Mouse (Mus musculus): ENCODE data around the gene Gm32802.
"Not testable (repeated sequence)": the region's sequence is repeated elsewhere in the genome, so short reads cannot be mapped to it uniquely, and the experiment has no call there.

Gm32802 gene

GRCm38 (mm10) chr10:118258388-118258787 lies at the start of gene Gm32802:
Gene Gm32802, plus strand, starts transcription at chr10:118258688.
- not testable (repeated sequence) for DNase-seq

- not testable (repeated sequence) for DNase-seq
Measured at GRCm38 (mm10) chr10:118215719-118216393, 42.6 kb upstream of the Gm32802 start.

- not testable (repeated sequence) for DNase-seq
Measured at GRCm38 (mm10) chr10:118227629-118228028, 30.9 kb upstream of the Gm32802 start.

- not testable (repeated sequence) for DNase-seq
Measured at GRCm38 (mm10) chr10:118232607-118233006, 25.9 kb upstream of the Gm32802 start.

GRCm38 (mm10) chr10:118240680-118241079 lies 17.8 kb upstream of the Gm32802 start, which contains the start of gene Gm32717:
Gene Gm32717, minus strand, starts transcription at chr10:118240780.
- not testable (repeated sequence) for DNase-seq

GRCm38 (mm10) chr10:118249006-118249595 lies 9.4 kb upstream of the Gm32802 start:
- not testable (repeated sequence) for DNase-seq

GRCm38 (mm10) chr10:118250852-118251295 lies 7.6 kb upstream of the Gm32802 start:
- DNase-seq: no peak

GRCm38 (mm10) chr10:118268812-118269211 lies 10.3 kb downstream of the Gm32802 start:
- not testable (repeated sequence) for DNase-seq

GRCm38 (mm10) chr10:118271416-118271815 lies 12.9 kb downstream of the Gm32802 start:
- DNase-seq: not testable (repeated sequence)

- not testable (repeated sequence) for DNase-seq
Measured at GRCm38 (mm10) chr10:118278069-118278468, 19.6 kb downstream of the Gm32802 start.

GRCm38 (mm10) chr10:118282565-118282964 lies 24.1 kb downstream of the Gm32802 start:
- not testable (repeated sequence) for DNase-seq

GRCm38 (mm10) chr10:118283016-118283415 lies 24.5 kb downstream of the Gm32802 start:
- DNase-seq: not testable (repeated sequence)

- DNase-seq: no peak
Measured at GRCm38 (mm10) chr10:118294938-118295337, 36.5 kb downstream of the Gm32802 start, which contains the start of gene Iltifb. Gene Iltifb, minus strand, starts transcription at chr10:118295038.

- not testable (repeated sequence) for DNase-seq
Measured at GRCm38 (mm10) chr10:118302133-118302532, 43.6 kb downstream of the Gm32802 start.
